Mouse (Mus musculus) E14TG2a.4 (cell line): ENCODE data around the gene Aox4.

Experiments
- CTCF ChIP-seq: conservative IDR thresholded peaks from 2 replicates; pipeline ENCODE4 v1.5.1; 2014; ENCODE audit warnings: low read length
- NANOG ChIP-seq: IDR thresholded peaks from 2 replicates; pipeline ENCODE4 v1.6.1; 2014; ENCODE audit warnings: borderline replicate concordance, low read length, mixed read lengths

GRCm38 (mm10) chr1:58248518-58248917 lies 38.3 kb downstream of the Aox4 start:
- no peak for TF ChIP-seq CTCF
- no peak for TF ChIP-seq NANOG
